Mouse (Mus musculus) lung, adult 2 months (tissue): ENCODE results near the gene Ldlrad3.

ENCODE experiments used
- CTCF ChIP-seq: fragments of 200-500 bp; IDR thresholded peaks from 2 replicates; pipeline ENCODE4 v1.5.1; 2011; ENCODE audit warnings: mild to moderate bottlenecking, low read length, control low read depth; ENCODE audit not compliant: insufficient read depth
- POLR2A ChIP-seq: fragments of 200-500 bp; IDR thresholded peaks from 2 replicates; pipeline ENCODE4 v1.6.1; 2011; ENCODE audit warnings: low read depth, mild to moderate bottlenecking, control low read depth, low read length, borderline replicate concordance; ENCODE audit errors: extremely low read depth

DNA sequence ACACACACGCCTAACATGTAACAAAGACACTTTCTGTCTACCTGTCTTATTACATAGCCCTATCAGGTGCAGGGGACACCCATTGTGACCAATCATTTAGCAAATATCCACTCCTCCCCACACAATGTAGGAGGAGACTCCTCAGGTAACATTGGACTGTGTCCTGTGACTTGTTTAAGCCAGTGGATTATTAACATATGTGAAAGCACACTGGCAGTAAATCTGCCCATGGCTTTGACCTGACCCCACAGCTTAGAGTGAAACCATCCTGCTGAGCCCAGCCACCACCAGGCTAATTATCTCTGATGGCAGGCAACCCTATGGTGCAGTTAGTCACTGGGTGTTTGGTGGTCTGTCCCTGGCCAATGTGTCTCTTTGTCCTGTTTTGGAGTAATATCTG, 11.1 kb upstream of the Ldlrad3 start:
- TF ChIP-seq CTCF (no peak), POLR2A (no peak)
